In the genomic region with DNA sequence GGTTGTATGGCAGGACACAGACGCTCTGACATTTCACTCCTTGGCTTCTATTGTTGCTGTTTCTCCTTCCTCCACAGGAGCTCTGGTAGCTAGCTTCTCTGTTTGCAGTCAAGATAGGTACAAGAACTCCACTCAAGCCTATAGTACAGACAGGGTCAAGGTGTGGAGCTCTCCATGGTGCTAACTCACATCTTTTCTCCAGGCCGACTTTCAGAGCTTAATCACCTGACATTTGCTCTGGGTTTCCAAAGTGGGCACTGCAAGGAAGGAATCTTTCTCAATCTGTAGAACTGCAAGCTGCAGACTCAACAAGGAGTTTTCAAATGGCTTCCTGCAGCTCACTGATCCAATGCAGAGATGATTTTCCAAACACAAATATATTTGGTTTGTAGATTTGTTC, we compare ENCODE assay signal across 16 mouse cellular contexts. TPM values are rescaled to one million over a fixed set of nuclear protein-coding genes. Genes with fewer than 3 reads are reported as not detected.
DNase-seq lines count a peak whose midpoint lies in the region; TF ChIP-seq lines count a peak whose summit lies in the region.
"Had no signal": no experiment of that assay in that cellular context is flagged by ENCODE, and none has a peak within 500 bp of the region (broad histone marks: within the 10 kb centered on the region; RNA-seq: fewer than 3 reads in every experiment).

No protein-coding gene starts in this region.

- peaks cover 14% of the 10 kb centered on the region for H3K27me3 ChIP-seq in myocyte (ENCODE audit: control insufficient read depth, insufficient read depth, insufficient read length)
- H3K27me3 ChIP-seq: hindbrain, embryonic 12.5 days; liver, embryonic 15.5 days had no signal

- TF ChIP-seq POLR2A in myocyte (IDR thresholded peaks at IDR 0.05; ENCODE audit: insufficient read length, low read depth), result no peak

- H3K36me3 ChIP-seq in myocyte (ENCODE audit: control insufficient read depth, insufficient read depth), result no peaks in the 10 kb centered on the region
- H3K36me3 ChIP-seq: hindbrain, embryonic 12.5 days; liver, embryonic 15.5 days had no signal

- DNase-seq in adrenal gland, postnatal 14 days, result peak; percentile 7
- DNase-seq in adrenal gland, postnatal 10 days, result no peak
- DNase-seq in lung, postnatal 14 days, result peak; percentile 8
- no peak for DNase-seq in lung, postnatal 36 days
- DNase-seq in embryo, embryonic 11.5 days (ENCODE audit: low read depth, low spot score), result peak; percentile 37
- no peak for DNase-seq in testis, postnatal 14 days (ENCODE audit: low spot score)
- no peak for DNase-seq in layer of hippocampus, adult 11-12 months (ENCODE audit: low spot score)
- DNase-seq: gastrocnemius, postnatal 10 days; spleen, adult 18-20 months; thymus, postnatal 25 days had no signal

- H3K4me2 ChIP-seq in myocyte (ENCODE audit: low read depth), result no peak overlapping the region
- H3K4me2 ChIP-seq: hindbrain, embryonic 12.5 days; liver, embryonic 15.5 days had no signal

- no peak overlapping the region for H3K4me3 ChIP-seq in myocyte
- H3K4me3 ChIP-seq: erythroblast, embryonic 14.5 days; hindbrain, embryonic 12.5 days; liver, embryonic 15.5 days had no signal

- no peak overlapping the region for H3ac ChIP-seq in myocyte (ENCODE audit: control insufficient read depth, insufficient read length)

- no peaks in the 10 kb centered on the region for H3K79me2 ChIP-seq in myocyte (ENCODE audit: control insufficient read depth, insufficient read depth)

TF ChIP-seq in myocyte, 11 proteins besides CTCF, POLR2A, EP300 and RAD21:
- TF ChIP-seq REST (IDR thresholded peaks at IDR 0.05; ENCODE audit: insufficient read depth, insufficient read length), result peak; percentile 68
- no peak for TF ChIP-seq CEBPB (IDR thresholded peaks at IDR 0.05; ENCODE audit: insufficient read depth, poor library complexity, severe bottlenecking)

RNA-seq across cellular contexts. Expression of gene 9130409I23Rik, which starts 33.0 kb away (rescaled TPM):
- total RNA-seq in adrenal gland, postnatal 14 days (2021), result 0.30 TPM in 1 of 2 replicates, not detected in the other
- under 1 TPM in 1 of 2 experiments, not detected in 1; 0.12 TPM for total RNA-seq in adrenal gland, postnatal 10 days (2021)
- polyA plus RNA-seq in myocyte (2012; fragmentation: generic; extraction: Trizol), result not detected
- total RNA-seq: gastrocnemius, postnatal 10 days; left cerebral cortex, adult 18-20 months had no signal
- polyA plus RNA-seq: erythroblast, embryonic 14.5 days; midbrain, embryonic 16.5 days had no signal

RNA-seq across cellular contexts. Expression of gene Nvl, which starts 60.0 kb away (rescaled TPM):
- 17.4 and 21.5 TPM in 2 replicates for total RNA-seq in adrenal gland, postnatal 14 days (2021)
- total RNA-seq in adrenal gland, postnatal 10 days (2021), result 10 to 100 TPM; 14.4 to 20.6 TPM
- 7.8 TPM for polyA plus RNA-seq in myocyte (2012; fragmentation: generic; extraction: Trizol)

Comparison
In these comparisons a context has a peak if more than half of its experiments do, and no peak if none do; other contexts are left out.
1. DNase-seq: peak in adrenal gland, postnatal 14 days (single experiment), lung, postnatal 14 days (single experiment) and embryo, embryonic 11.5 days (single experiment); none in adrenal gland, postnatal 10 days (single experiment), lung, postnatal 36 days (single experiment), testis, postnatal 14 days (single experiment) and layer of hippocampus, adult 11-12 months (single experiment).